Mouse (Mus musculus) urinary bladder, postnatal 14 days (tissue): Measurements from ENCODE around the gene Plcl2.

Experiments
- DNase-seq: peaks from one replicate; pipeline ENCODE4 v3.0.0; 2021; ENCODE audit warnings: low spot score

Plcl2 gene

DNA sequence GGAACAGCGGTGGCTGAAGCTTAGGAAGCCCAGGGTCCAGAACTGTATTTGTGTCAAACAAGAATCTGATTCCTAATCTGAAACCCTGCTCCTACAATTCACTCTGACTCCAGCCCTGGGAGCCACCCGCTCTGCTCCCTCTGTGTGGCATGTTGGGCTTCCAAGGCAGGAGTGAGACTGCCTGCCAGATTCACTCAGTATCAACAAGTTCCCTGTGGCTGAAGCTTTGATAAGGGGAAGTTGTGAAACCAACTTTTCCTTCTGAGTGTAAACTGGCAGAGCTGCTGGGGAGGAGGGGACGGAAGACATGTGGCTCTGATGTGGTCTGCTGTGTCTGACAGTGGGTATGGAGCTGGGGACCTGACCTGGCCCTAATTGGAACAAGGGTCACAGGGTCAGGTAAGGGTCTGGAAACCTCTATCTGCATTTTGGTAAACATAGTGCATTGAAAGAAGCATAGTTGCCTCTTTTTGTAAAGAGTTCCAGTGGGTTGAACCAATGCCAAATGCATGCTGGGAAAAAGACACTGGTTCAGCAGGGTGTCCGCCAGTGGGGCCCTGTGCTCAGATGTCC is 226.3 kb downstream of the Plcl2 start:
- no peak for DNase-seq

DNA sequence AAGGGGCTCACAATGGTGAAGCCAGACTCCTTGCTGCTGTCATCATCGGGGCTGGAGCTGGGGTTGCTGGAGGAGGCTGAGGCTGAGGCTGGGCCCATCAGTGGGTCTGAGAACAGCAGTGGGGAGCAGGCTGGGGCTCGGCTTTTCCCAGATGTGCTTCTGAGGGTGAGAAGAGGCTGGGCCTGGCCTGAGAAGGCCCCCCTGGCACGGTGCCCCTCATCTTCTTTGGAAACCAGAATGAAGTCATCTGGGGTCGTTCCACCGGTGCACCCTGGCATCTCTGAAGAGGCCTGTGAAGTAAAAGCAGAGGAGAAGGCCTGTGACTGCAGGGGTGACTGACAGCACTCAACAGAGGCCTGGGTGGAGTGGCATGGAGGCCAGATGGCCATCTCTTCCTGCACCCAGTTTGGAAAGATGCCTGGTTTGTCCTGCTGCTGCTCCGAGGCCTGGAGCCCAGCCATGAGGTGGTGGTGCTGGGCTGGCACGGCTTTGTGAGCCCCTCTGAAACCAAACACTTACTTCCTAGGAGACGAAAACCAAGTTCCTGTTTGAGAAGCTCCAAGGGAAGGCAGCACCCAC is 226.8 kb downstream of the Plcl2 start:
- DNase-seq: no peak

DNA sequence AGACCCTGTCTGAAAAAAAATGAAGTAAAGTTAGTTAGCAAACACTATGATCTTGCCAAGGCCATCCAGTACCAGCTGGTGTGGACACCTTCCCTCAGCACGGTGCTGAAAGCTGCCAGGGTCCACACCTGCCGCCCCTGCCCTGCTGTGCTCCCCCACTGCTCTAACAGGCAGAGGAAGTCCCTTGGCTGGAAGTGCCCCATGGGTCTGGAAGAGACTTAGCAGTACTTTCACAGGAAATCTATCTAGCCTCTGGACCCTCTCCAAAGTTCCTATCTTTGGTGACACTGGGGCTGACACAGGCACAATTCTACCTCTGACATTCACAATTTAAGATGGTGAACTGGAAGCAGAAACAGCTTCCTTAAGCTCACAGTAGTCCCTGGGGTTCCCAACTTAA is 227.9 kb downstream of the Plcl2 start:
- no peak for DNase-seq
